Mouse (Mus musculus) C2C12 (cell line): Measurements from ENCODE around the gene Sc5d.

Experiments
- CEBPB ChIP-seq: IDR thresholded peaks from one replicate; pipeline ENCODE4 v1.6.1; 2011; ENCODE audit warnings: low read depth, mild to moderate bottlenecking, control low read depth, moderate library complexity
- CTCF ChIP-seq: IDR thresholded peaks from one replicate; pipeline ENCODE4 v1.5.1; 2011; ENCODE audit not compliant: control insufficient read depth, insufficient read depth, insufficient read length
- FOSL1 ChIP-seq: IDR thresholded peaks from one replicate; pipeline ENCODE4 v1.8.0; 2011; ENCODE audit warnings: mild to moderate bottlenecking, low read length; ENCODE audit not compliant: poor library complexity, insufficient read depth, severe bottlenecking
- MAX ChIP-seq: IDR thresholded peaks from one replicate; pipeline ENCODE4 v1.6.1; 2011; ENCODE audit warnings: mild to moderate bottlenecking, control low read depth
- MYOD1 ChIP-seq: IDR thresholded peaks from one replicate; pipeline ENCODE4 v1.6.1; 2011; ENCODE audit warnings: low read depth; ENCODE audit not compliant: control insufficient read depth, insufficient read length
- MYOG ChIP-seq: IDR thresholded peaks from one replicate; pipeline ENCODE4 v1.6.1; 2011; ENCODE audit not compliant: control insufficient read depth, insufficient read length; ENCODE audit errors: extremely low read depth
- USF1 ChIP-seq: IDR thresholded peaks from one replicate; pipeline ENCODE4 v1.6.1; 2011; ENCODE audit warnings: low read depth, mild to moderate bottlenecking, control low read depth, moderate library complexity

- TF ChIP-seq CEBPB (no peak), USF1 (no peak), FOSL1 (no peak), CTCF (no peak), MAX (no peak), MYOG (no peak), MYOD1 (no peak)
These were observed 57.3 kb downstream of the Sc5d start for GRCm38 (mm10) chr9:42206750-42207149.
